Mouse (Mus musculus) forebrain, embryonic 11.5 days (tissue): ENCODE data around the gene Card19. TPM values are rescaled to one million over a fixed set of nuclear protein-coding genes. Genes with fewer than 3 reads are reported as not detected.
A peak's percentile ranks its signal among the peaks of the same experiment; 100 is the strongest.

ENCODE experiments used
- ATAC-seq: fragments of 200-750 bp; cut with Nextera tagmentation; replicated peaks from 2 replicates; pipeline ENCODE4 v1.8.0; 2017; ENCODE audit warnings: moderate TSS enrichment; ENCODE audit not compliant: low FRiP score
- DNase-seq: peaks from one replicate; pipeline ENCODE4 v3.0.0-alpha.2; 2017; ENCODE audit warnings: low spot score
- H3K27ac ChIP-seq: fragments of 300-500 bp; sonication (generic); 2 replicates; pipeline ENCODE4 v1.5.1; 2014; ENCODE audit warnings: low read depth, low read length
- H3K27me3 ChIP-seq: fragments of 300-500 bp; sonication (generic); 2 replicates; pipeline ENCODE4 v1.6.1; 2014; ENCODE audit warnings: mild to moderate bottlenecking, low read length, mixed read lengths; ENCODE audit not compliant: control insufficient read depth, insufficient read depth
- H3K36me3 ChIP-seq: fragments of 300-500 bp; sonication (generic); 2 replicates; pipeline ENCODE4 v1.6.1; 2014; ENCODE audit warnings: mild to moderate bottlenecking, low read length, moderate library complexity, mixed read lengths; ENCODE audit not compliant: control insufficient read depth, insufficient read depth
- H3K4me1 ChIP-seq: fragments of 300-500 bp; sonication (generic); replicated peaks from 2 replicates; pipeline ENCODE4 v1.6.1; 2014; ENCODE audit warnings: low read length, mixed read lengths; ENCODE audit not compliant: control insufficient read depth, insufficient read depth
- H3K4me2 ChIP-seq: fragments of 300-500 bp; sonication (generic); 2 replicates; pipeline ENCODE4 v1.6.1; 2014; ENCODE audit warnings: low read depth, mild to moderate bottlenecking, low read length, moderate library complexity, mixed read lengths; ENCODE audit not compliant: severe bottlenecking
- H3K4me3 ChIP-seq: fragments of 300-500 bp; sonication (generic); 2 replicates; pipeline ENCODE4 v1.5.1; 2014; ENCODE audit warnings: low read depth, low read length
- H3K9ac ChIP-seq: fragments of 300-500 bp; sonication (generic); 2 replicates; pipeline ENCODE4 v1.6.1; 2014; ENCODE audit warnings: low read length
- H3K9me3 ChIP-seq: fragments of 300-500 bp; sonication (generic); 2 replicates; pipeline ENCODE4 v1.6.1; 2016; ENCODE audit warnings: low read length, mixed read lengths; ENCODE audit not compliant: control insufficient read depth
- WGBS: fragments of 180-500 bp; shearing (Covaris S2); extraction: QIAGEN DNeasy Blood & Tissue Kit; methylation state at CpG from one replicate; pipeline ENCODE4 v1.1.7; 2014; 5-methylcytosine and 5-hydroxymethylcytosine counted together
- polyA plus RNA-seq: library from polyadenylated mRNA; unstranded; fragments of >200 nt; fragmentation: Nextera tagmentation; extraction: Ambion mirVana; gene quantifications from 2 replicates; pipeline ENCODE4 v1.2.1, GENCODE M21; 2014

The Card19 gene
- polyA plus RNA-seq, 1 experiment from 2014 or later: 18.9 TPM

GRCm38 (mm10) chr13:49188219-49188965 lies 27.4 kb downstream of the Card19 start:
- 28% methylated on average over 15 of the region's 15 CpGs for WGBS
- peak overlapping the region; percentile 100 for H3K4me2 ChIP-seq
- peaks cover 11% of the 10 kb centered on the region for H3K4me1 ChIP-seq
- H3K27ac ChIP-seq: no peak overlapping the region
- no peaks in the 10 kb centered on the region for H3K36me3 ChIP-seq
- no peaks in the 10 kb centered on the region for H3K27me3 ChIP-seq
- peak overlapping the region; percentile 39 for H3K9ac ChIP-seq
- peak; percentile 28 for ATAC-seq
- H3K9me3 ChIP-seq: no peaks in the 10 kb centered on the region
- peak overlapping the region; percentile 72 for H3K4me3 ChIP-seq
- DNase-seq: no peak

GRCm38 (mm10) chr13:49187288-49188218 lies 28.3 kb downstream of the Card19 start, which contains the start of gene Ninj1:
Gene Ninj1, plus strand, starts transcription at chr13:49187485.
- Histone ChIP-seq H3K4me2 (peak within 1 kb of the TSS; percentile 100), H3K9me3 (no peaks in the 10 kb centered on the region), H3K4me1 (peaks cover 11% of the 10 kb centered on the region), H3K27me3 (no peaks in the 10 kb centered on the region), H3K27ac (no peak within 1 kb of the TSS), H3K9ac (peak within 1 kb of the TSS; percentile 39), H3K36me3 (no peaks in the 10 kb centered on the region), H3K4me3 (peak within 1 kb of the TSS; percentile 72)
- under 1% methylated on average over 78 of the region's 87 CpGs for WGBS
- ATAC-seq: peak; percentile 94
- peak; percentile 91 for DNase-seq

GRCm38 (mm10) chr13:49186798-49187287 lies 29.0 kb downstream of the Card19 start:
- Histone ChIP-seq H3K9me3 (no peaks in the 10 kb centered on the region), H3K27me3 (no peaks in the 10 kb centered on the region), H3K36me3 (no peaks in the 10 kb centered on the region), H3K9ac (peak overlapping the region; percentile 39), H3K4me2 (peak overlapping the region; percentile 100; the same call in 1 of the 2 replicates), H3K4me1 (peaks cover 11% of the 10 kb centered on the region), H3K27ac (no peak overlapping the region), H3K4me3 (peak overlapping the region; percentile 72; the same call in 1 of the 2 replicates)
- ATAC-seq (peak; percentile 32; the same call in 1 of the 2 replicates), DNase-seq (no peak)
- 13% methylated on average over 11 of the region's 11 CpGs for WGBS

- Histone ChIP-seq H3K4me2 (no peak overlapping the region), H3K9ac (0 out of 2 replicates have a peak overlapping the region, but pooled peaks have one; percentile 1), H3K27ac (no peak overlapping the region), H3K36me3 (no peaks in the 10 kb centered on the region), H3K4me3 (no peak overlapping the region), H3K4me1 (peaks cover 11% of the 10 kb centered on the region), H3K27me3 (no peaks in the 10 kb centered on the region), H3K9me3 (no peaks in the 10 kb centered on the region)
- ATAC-seq (no peak), DNase-seq (no peak)
- 64% methylated on average over 5 of the region's 5 CpGs for WGBS
These were observed 32.2 kb downstream of the Card19 start for GRCm38 (mm10) chr13:49183646-49184045.

GRCm38 (mm10) chr13:49183161-49183560 lies 32.7 kb downstream of the Card19 start:
- no peaks in the 10 kb centered on the region for H3K36me3 ChIP-seq
- no peak overlapping the region for H3K27ac ChIP-seq
- peaks cover 8% of the 10 kb centered on the region for H3K4me1 ChIP-seq
- H3K27me3 ChIP-seq: no peaks in the 10 kb centered on the region
- ATAC-seq (no peak), DNase-seq (no peak)
- no peaks in the 10 kb centered on the region for H3K9me3 ChIP-seq
- H3K9ac ChIP-seq: 0 out of 2 replicates have a peak overlapping the region, but pooled peaks have one; percentile 1
- 62% methylated on average over 5 of the region's 5 CpGs for WGBS
- H3K4me3 ChIP-seq: no peak overlapping the region
- H3K4me2 ChIP-seq: no peak overlapping the region

- H3K27me3 ChIP-seq: no peaks in the 10 kb centered on the region
- no peak overlapping the region for H3K27ac ChIP-seq
- H3K36me3 ChIP-seq: no peaks in the 10 kb centered on the region
- no peak overlapping the region for H3K4me3 ChIP-seq
- H3K4me2 ChIP-seq: no peak overlapping the region
- H3K9ac ChIP-seq: no peak overlapping the region; the same call in 1 of the 2 replicates
- H3K9me3 ChIP-seq: no peaks in the 10 kb centered on the region
- 96% methylated on average over 3 of the region's 3 CpGs for WGBS
- no peaks in the 10 kb centered on the region for H3K4me1 ChIP-seq
- no peak for DNase-seq
- ATAC-seq: no peak
These were observed 34.3 kb downstream of the Card19 start for GRCm38 (mm10) chr13:49181411-49181984.

GRCm38 (mm10) chr13:49180691-49181090 lies 35.1 kb downstream of the Card19 start:
- ATAC-seq: no peak
- Histone ChIP-seq H3K9ac (no peak overlapping the region), H3K4me1 (no peaks in the 10 kb centered on the region), H3K4me2 (no peak overlapping the region), H3K9me3 (no peaks in the 10 kb centered on the region), H3K4me3 (no peak overlapping the region), H3K36me3 (no peaks in the 10 kb centered on the region), H3K27me3 (no peaks in the 10 kb centered on the region), H3K27ac (no peak overlapping the region)
- no peak for DNase-seq
- WGBS: 72% methylated on average over 1 of the region's 1 CpGs

GRCm38 (mm10) chr13:49180274-49180673 lies 35.6 kb downstream of the Card19 start:
- Histone ChIP-seq H3K27ac (no peak overlapping the region), H3K9ac (no peak overlapping the region), H3K27me3 (no peaks in the 10 kb centered on the region), H3K9me3 (no peaks in the 10 kb centered on the region), H3K4me1 (no peaks in the 10 kb centered on the region), H3K4me2 (no peak overlapping the region), H3K4me3 (no peak overlapping the region), H3K36me3 (no peaks in the 10 kb centered on the region)
- ATAC-seq (no peak), DNase-seq (no peak)
- 87% methylated on average over 5 of the region's 5 CpGs for WGBS
